Mouse (Mus musculus): ENCODE results near the gene Tspan17. TPM values are rescaled to one million over a fixed set of nuclear protein-coding genes. Genes with fewer than 3 reads are reported as not detected.

The Tspan17 gene
- polyA plus RNA-seq, 2 experiments, result 2.6 to 4.4 TPM

DNA sequence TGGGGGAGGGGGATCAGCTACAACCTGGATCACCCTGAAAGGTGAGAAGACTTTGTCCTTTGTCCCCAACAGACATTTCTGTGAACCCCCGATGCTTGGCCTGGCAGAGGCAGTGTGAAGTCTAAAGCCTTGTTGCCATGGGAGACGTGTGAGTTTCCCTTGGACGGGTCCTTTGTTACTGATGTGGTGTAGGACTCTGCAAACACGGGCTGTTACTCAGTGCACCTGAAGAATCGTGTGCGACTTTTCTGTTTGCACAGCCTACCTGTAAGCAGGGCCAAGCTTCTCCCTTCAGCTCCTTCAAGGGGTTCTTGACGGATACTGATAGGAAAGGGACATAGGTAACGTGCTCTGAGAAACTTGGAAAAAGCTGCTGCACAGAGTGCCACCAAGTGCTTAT, 55.4 kb downstream of the Tspan17 start:
- Histone ChIP-seq H3K4me1 (ENCODE audit: control insufficient read depth, insufficient read depth, low read length) (no peaks in the 10 kb centered on the region), H3K9ac (ENCODE audit: low read depth, low read length, severe bottlenecking) (no peak overlapping the region), H3K27ac (replicated peaks; ENCODE audit: low read depth, low read length) (no peak overlapping the region), H3K27me3 (ENCODE audit: control insufficient read depth, insufficient read depth, low read length) (no peaks in the 10 kb centered on the region), H3K4me3 (replicated peaks; ENCODE audit: low read length) (no peak overlapping the region), H3K9me3 (ENCODE audit: control insufficient read depth, low read length) (no peaks in the 10 kb centered on the region), H3K4me2 (replicated peaks; ENCODE audit: low read depth, low read length, severe bottlenecking) (no peak overlapping the region), H3K36me3 (ENCODE audit: control insufficient read depth, insufficient read depth, low read length) (no peaks in the 10 kb centered on the region)
- TF ChIP-seq POLR2A (IDR thresholded peaks at IDR 0.05; ENCODE audit: borderline replicate concordance, extremely low read depth, insufficient read depth, insufficient read length), result no peak
- DNase-seq (ENCODE audit: low spot score), result no peak
- 63% methylated on average over 8 of the region's 8 CpGs for WGBS
- ATAC-seq (ENCODE audit: low FRiP score, low read depth), result no peak

Other genes starting within 250 kb of the Tspan17 start
- gene 4833439L19Rik, start 223.9 kb upstream of the Tspan17 start, polyA plus RNA-seq (2012; rRNA removed), result 84.6 and 93.8 TPM in 2 replicates
- 125 and 139 TPM in 2 replicates for gene 4833439L19Rik, start 223.9 kb upstream of the Tspan17 start, polyA plus RNA-seq (2014; fragmentation: Nextera tagmentation; extraction: Ambion mirVana)
- gene Arl10, start 214.4 kb upstream of the Tspan17 start, polyA plus RNA-seq (2012; rRNA removed), result 33.4 and 36.7 TPM in 2 replicates
- gene Arl10, start 214.4 kb upstream of the Tspan17 start, polyA plus RNA-seq (2014; fragmentation: Nextera tagmentation; extraction: Ambion mirVana), result 22.1 and 27.4 TPM in 2 replicates
- gene Nop16, start 199.3 kb upstream of the Tspan17 start, polyA plus RNA-seq (2012; rRNA removed), result 38.6 and 61.9 TPM in 2 replicates
- gene Nop16, start 199.3 kb upstream of the Tspan17 start, polyA plus RNA-seq (2014; fragmentation: Nextera tagmentation; extraction: Ambion mirVana), result 53.5 and 53.7 TPM in 2 replicates
- 116 and 135 TPM in 2 replicates for gene Higd2a, start 199.2 kb upstream of the Tspan17 start, polyA plus RNA-seq (2012; rRNA removed)
- 174 and 188 TPM in 2 replicates for gene Higd2a, start 199.2 kb upstream of the Tspan17 start, polyA plus RNA-seq (2014; fragmentation: Nextera tagmentation; extraction: Ambion mirVana)
- gene Cltb, start 178.0 kb upstream of the Tspan17 start, polyA plus RNA-seq (2012; rRNA removed), result 23.7 and 26.5 TPM in 2 replicates
- 44.2 and 45.5 TPM in 2 replicates for gene Cltb, start 178.0 kb upstream of the Tspan17 start, polyA plus RNA-seq (2014; fragmentation: Nextera tagmentation; extraction: Ambion mirVana)
- 50.1 and 55.7 TPM in 2 replicates for gene Faf2, start 167.6 kb upstream of the Tspan17 start, polyA plus RNA-seq (2012; rRNA removed)
- 99.2 and 105 TPM in 2 replicates for gene Faf2, start 167.6 kb upstream of the Tspan17 start, polyA plus RNA-seq (2014; fragmentation: Nextera tagmentation; extraction: Ambion mirVana)
- 118 and 194 TPM in 2 replicates for gene Rnf44, start 95.5 kb upstream of the Tspan17 start, polyA plus RNA-seq (2012; rRNA removed)
- gene Rnf44, start 95.5 kb upstream of the Tspan17 start, polyA plus RNA-seq (2014; fragmentation: Nextera tagmentation; extraction: Ambion mirVana), result 70.1 and 74.3 TPM in 2 replicates
- gene Cdhr2, start 87.9 kb upstream of the Tspan17 start, polyA plus RNA-seq (2012; rRNA removed), result 0.06 and 0.08 TPM in 2 replicates
- gene Cdhr2, start 87.9 kb upstream of the Tspan17 start, polyA plus RNA-seq (2014; fragmentation: Nextera tagmentation; extraction: Ambion mirVana), result 0.06 TPM in 1 of 2 replicates, not detected in the other
- 0.70 and 0.87 TPM in 2 replicates for gene Gprin1, start 39.5 kb upstream of the Tspan17 start, polyA plus RNA-seq (2012; rRNA removed)
- gene Gprin1, start 39.5 kb upstream of the Tspan17 start, polyA plus RNA-seq (2014; fragmentation: Nextera tagmentation; extraction: Ambion mirVana), result 0.32 and 0.67 TPM in 2 replicates
- 0.30 TPM in 1 of 2 replicates, not detected in the other for gene Sncb, start 22.8 kb upstream of the Tspan17 start, polyA plus RNA-seq (2012; rRNA removed)
- 0.40 TPM in 1 of 2 replicates, not detected in the other for gene Sncb, start 22.8 kb upstream of the Tspan17 start, polyA plus RNA-seq (2014; fragmentation: Nextera tagmentation; extraction: Ambion mirVana)
- gene Eif4e1b, start 5.4 kb upstream of the Tspan17 start, polyA plus RNA-seq (2012; rRNA removed), result not detected in 2 replicates
- not detected in 2 replicates for gene Eif4e1b, start 5.4 kb upstream of the Tspan17 start, polyA plus RNA-seq (2014; fragmentation: Nextera tagmentation; extraction: Ambion mirVana)
- gene Unc5a, start 160.0 kb downstream of the Tspan17 start, polyA plus RNA-seq (2012; rRNA removed), result 3.3 and 3.9 TPM in 2 replicates
- gene Unc5a, start 160.0 kb downstream of the Tspan17 start, polyA plus RNA-seq (2014; fragmentation: Nextera tagmentation; extraction: Ambion mirVana), result 1.2 and 2.2 TPM in 2 replicates
- 1.7 and 1.9 TPM in 2 replicates for gene Hk3, start 232.0 kb downstream of the Tspan17 start, polyA plus RNA-seq (2012; rRNA removed)
- 1.5 and 1.6 TPM in 2 replicates for gene Hk3, start 232.0 kb downstream of the Tspan17 start, polyA plus RNA-seq (2014; fragmentation: Nextera tagmentation; extraction: Ambion mirVana)